Mouse (Mus musculus) liver, postnatal 0 days (tissue): ENCODE measurements at regions not wholly inside any gene's neighbourhood (a gene's known extent, or its start where the extent isn't known, plus 50 kb on each side); places are given as distances from the start of the nearest gene placed in this dataset.

Experiments
- CTCF ChIP-seq: sonication (generic); IDR thresholded peaks from 2 replicates; pipeline ENCODE4 v1.5.1; 2016; ENCODE audit warnings: antibody characterized with exemption, low read depth
- EP300 ChIP-seq: IDR thresholded peaks from 2 replicates; pipeline ENCODE4 v1.6.1; 2016; ENCODE audit warnings: antibody characterized with exemption, low read depth, mild to moderate bottlenecking

- TF ChIP-seq CTCF (no peak), EP300 (no peak)
Observed at GRCm38 (mm10) chr2:74956556-74956955, 131.0 kb downstream of the Mtx2 start.
